Mouse (Mus musculus) lung, postnatal 0 days (tissue): ENCODE results near the gene Nfia.

Experiments used
- CTCF ChIP-seq: IDR thresholded peaks from 2 replicates; pipeline ENCODE4 v1.5.1; 2016; ENCODE audit warnings: antibody characterized with exemption, mild to moderate bottlenecking
- EP300 ChIP-seq: IDR thresholded peaks from 2 replicates; pipeline ENCODE4 v1.6.1; 2016; ENCODE audit warnings: antibody characterized with exemption, mild to moderate bottlenecking, control low read depth

- TF ChIP-seq CTCF (no peak), EP300 (no peak)
Observed at GRCm38 (mm10) chr4:97783073-97783879, 10.7 kb downstream of the Nfia start.
